8 mouse cellular contexts compared by ENCODE assay signal in genomic region chr5:35695815-35696214, GRCm38 (mm10). TPM values are rescaled to one million over a fixed set of nuclear protein-coding genes. Genes with fewer than 3 reads are reported as not detected.
DNase-seq lines count a peak whose midpoint lies in the region; ATAC-seq lines count a peak whose summit lies in the region.
"Had no signal": no experiment of that assay in that cellular context is flagged by ENCODE, and none has a peak within 500 bp of the region (broad histone marks: within the 10 kb centered on the region; RNA-seq: fewer than 3 reads in every experiment).

No protein-coding gene starts in this region.

- no peak overlapping the region for H3K4me2 ChIP-seq in kidney, embryonic 15.5 days
- H3K4me2 ChIP-seq in embryonic facial prominence, embryonic 11.5 days (ENCODE audit: low read depth, low read length): no peak overlapping the region
- H3K4me2 ChIP-seq: embryonic facial prominence, embryonic 13.5 days had no signal

- peak; percentile 42 for DNase-seq in kidney, adult 11 months
- DNase-seq in thymus, postnatal 4 days: peak; percentile 27
- no peak for DNase-seq in thymus, postnatal 25 days
- DNase-seq in embryonic facial prominence, embryonic 11.5 days (ENCODE audit: low spot score): peak; percentile 57
- no peak for DNase-seq in spleen, postnatal 14 days (ENCODE audit: low spot score in 2 of 2)
- no peak for DNase-seq in spleen, postnatal 4 days (ENCODE audit: low spot score in 2 of 2)

- H3K4me1 ChIP-seq in kidney, embryonic 15.5 days: peaks cover 16% of the 10 kb centered on the region
- H3K4me1 ChIP-seq in embryonic facial prominence, embryonic 11.5 days (ENCODE audit: control insufficient read depth, insufficient read depth, low read length): no peaks in the 10 kb centered on the region; the same call in 1 of the 2 replicates

- peaks cover 10% of the 10 kb centered on the region; the same call in 1 of the 2 replicates for H3K36me3 ChIP-seq in kidney, embryonic 15.5 days
- no peaks in the 10 kb centered on the region for H3K36me3 ChIP-seq in embryonic facial prominence, embryonic 11.5 days (replicated peaks; ENCODE audit: control insufficient read depth, insufficient read depth, low read depth, low read length)
- H3K36me3 ChIP-seq: embryonic facial prominence, embryonic 13.5 days had no signal

- no peaks in the 10 kb centered on the region for H3K27me3 ChIP-seq in kidney, embryonic 15.5 days
- no peaks in the 10 kb centered on the region for H3K27me3 ChIP-seq in embryonic facial prominence, embryonic 11.5 days (ENCODE audit: control insufficient read depth, insufficient read depth, low read length)
- H3K27me3 ChIP-seq: embryonic facial prominence, embryonic 13.5 days had no signal

- no peak overlapping the region for H3K4me3 ChIP-seq in kidney, embryonic 15.5 days (replicated peaks)
- no peak overlapping the region for H3K4me3 ChIP-seq in embryonic facial prominence, embryonic 11.5 days (ENCODE audit: low read depth, low read length)
- H3K4me3 ChIP-seq: embryonic facial prominence, embryonic 13.5 days had no signal

- H3K9me3 ChIP-seq in kidney, embryonic 15.5 days (replicated peaks): no peaks in the 10 kb centered on the region
- no peaks in the 10 kb centered on the region for H3K9me3 ChIP-seq in embryonic facial prominence, embryonic 11.5 days (replicated peaks; ENCODE audit: control insufficient read depth, low read length)
- H3K9me3 ChIP-seq: embryonic facial prominence, embryonic 13.5 days had no signal

- 28% methylated on average over 5 of the region's 5 CpGs for WGBS in kidney, embryonic 15.5 days
- 20% methylated on average over 5 of the region's 5 CpGs for WGBS in embryonic facial prominence, embryonic 11.5 days

- no peak overlapping the region for H3K9ac ChIP-seq in kidney, embryonic 15.5 days
- no peak overlapping the region for H3K9ac ChIP-seq in embryonic facial prominence, embryonic 11.5 days (replicated peaks; ENCODE audit: low read length)
- H3K9ac ChIP-seq: embryonic facial prominence, embryonic 13.5 days had no signal

- no peak overlapping the region for H3K27ac ChIP-seq in kidney, embryonic 15.5 days
- no peak overlapping the region for H3K27ac ChIP-seq in embryonic facial prominence, embryonic 11.5 days (replicated peaks; ENCODE audit: low read depth, low read length)
- H3K27ac ChIP-seq: embryonic facial prominence, embryonic 13.5 days had no signal

- ATAC-seq in kidney, embryonic 15.5 days (replicated peaks; ENCODE audit: low FRiP score): no peak
- ATAC-seq in embryonic facial prominence, embryonic 11.5 days (replicated peaks; ENCODE audit: insufficient number of reproducible peaks, low FRiP score, low TSS enrichment, low read depth): no peak

RNA-seq across cellular contexts. Expression of gene Htra3, which starts 16.2 kb away (rescaled TPM):
- 16.1 and 16.4 TPM in 2 replicates for polyA plus RNA-seq in kidney, embryonic 15.5 days (2015; fragmentation: Nextera tagmentation; extraction: Ambion mirVana)
- polyA plus RNA-seq in embryonic facial prominence, embryonic 11.5 days (2014; fragmentation: Nextera tagmentation; extraction: Ambion mirVana): 3.6 and 4.4 TPM in 2 replicates

RNA-seq across cellular contexts. Expression of gene Sh3tc1, which starts 44.0 kb away (rescaled TPM):
- polyA plus RNA-seq in kidney, embryonic 15.5 days (2015; fragmentation: Nextera tagmentation; extraction: Ambion mirVana): 16.6 and 20.4 TPM in 2 replicates
- polyA plus RNA-seq in embryonic facial prominence, embryonic 11.5 days (2014; fragmentation: Nextera tagmentation; extraction: Ambion mirVana): 2.9 TPM in 2 replicates

Comparison
In these comparisons a context has a peak if more than half of its experiments do, and no peak if none do; other contexts are left out.
1. DNase-seq: peak in kidney, adult 11 months (single experiment), thymus, postnatal 4 days (single experiment) and embryonic facial prominence, embryonic 11.5 days (single experiment); none in thymus, postnatal 25 days (single experiment), spleen, postnatal 14 days (0 of 2) and spleen, postnatal 4 days (0 of 2).